Mouse (Mus musculus): Measurements from ENCODE around the gene Cdk5r2. TPM values are rescaled to one million over a fixed set of nuclear protein-coding genes. Genes with fewer than 3 reads are reported as not detected.

Cdk5r2 gene
- polyA plus RNA-seq, 1 experiment from 2014 or later, result 0.12 TPM

DNA sequence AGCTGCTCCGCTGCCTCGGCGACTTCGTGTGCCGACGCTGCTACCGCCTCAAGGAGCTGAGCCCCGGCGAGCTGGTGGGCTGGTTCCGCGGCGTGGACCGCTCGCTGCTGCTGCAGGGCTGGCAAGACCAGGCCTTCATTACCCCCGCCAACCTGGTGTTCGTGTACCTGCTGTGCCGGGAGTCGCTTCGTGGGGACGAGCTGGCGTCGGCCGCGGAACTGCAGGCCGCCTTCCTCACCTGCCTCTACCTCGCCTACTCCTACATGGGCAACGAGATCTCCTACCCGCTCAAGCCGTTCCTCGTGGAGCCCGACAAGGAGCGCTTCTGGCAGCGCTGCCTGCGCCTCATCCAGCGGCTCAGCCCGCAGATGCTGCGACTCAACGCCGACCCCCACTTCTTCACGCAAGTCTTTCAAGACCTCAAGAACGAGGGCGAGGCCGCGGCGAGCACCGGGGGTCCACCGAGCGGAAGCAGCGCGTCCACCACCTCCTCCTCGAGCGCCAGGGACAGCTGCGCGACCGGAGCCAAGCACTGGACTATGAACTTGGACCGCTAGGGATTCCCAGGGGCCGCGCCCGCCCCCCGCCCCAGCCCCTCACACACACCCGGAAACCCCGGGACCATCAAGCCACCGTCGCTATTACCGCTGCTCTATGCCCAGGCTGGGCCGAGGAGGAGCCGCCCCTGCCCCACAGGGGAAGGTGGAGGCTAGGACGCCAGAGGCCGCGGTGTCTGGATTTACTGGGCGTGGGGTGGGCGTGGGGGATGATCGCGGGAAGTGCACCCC lies 1.1 kb downstream of the Cdk5r2 start:
- TF ChIP-seq CTCF (IDR thresholded peaks at IDR 0.05; ENCODE audit: low read depth) (no peak), EP300 (optimal IDR thresholded peaks at IDR 0.05) (no peak)
- 0 out of 2 replicates have a peak, but pooled peaks cover 2% of the 10 kb centered on the region for H3K4me1 ChIP-seq (replicated peaks; ENCODE audit: control insufficient read depth, insufficient read depth)
- H3K9ac ChIP-seq (ENCODE audit: low read length), result no peak overlapping the region
- ATAC-seq (ENCODE audit: low FRiP score, low TSS enrichment) (no peak), DNase-seq (ENCODE audit: low spot score) (peak; percentile 26)
- H3K4me3 ChIP-seq (ENCODE audit: low read depth, low read length), result peak overlapping the region; percentile 59
- H3K27ac ChIP-seq (replicated peaks), result no peak overlapping the region
- H3K27me3 ChIP-seq (ENCODE audit: control insufficient read depth, insufficient read depth, low read length), result peaks cover 25% of the 10 kb centered on the region
- WGBS, result 1% methylated on average over 71 of the region's 74 CpGs
- H3K36me3 ChIP-seq (ENCODE audit: control insufficient read depth, insufficient read depth, low read length), result no peaks in the 10 kb centered on the region
- H3K9me3 ChIP-seq (ENCODE audit: control insufficient read depth, low read length), result no peaks in the 10 kb centered on the region
- peak overlapping the region; percentile 98 for H3K4me2 ChIP-seq (replicated peaks; ENCODE audit: low read depth)

DNA sequence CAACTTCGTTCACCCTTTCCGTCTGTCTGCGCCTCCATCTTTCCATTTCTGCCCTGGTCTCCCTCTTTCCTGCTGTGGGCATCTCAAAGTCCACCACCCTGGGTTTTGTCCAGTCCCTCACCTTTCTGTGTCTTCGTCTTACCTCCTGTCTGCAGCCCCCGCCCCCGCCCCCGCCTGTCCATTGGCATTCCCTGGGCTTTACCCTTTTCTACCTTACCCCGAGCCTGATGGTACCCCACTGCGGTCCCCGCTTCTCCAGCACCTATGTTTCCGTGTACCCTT lies 1.6 kb downstream of the Cdk5r2 start:
- Histone ChIP-seq H3K4me1 (replicated peaks; ENCODE audit: control insufficient read depth, insufficient read depth) (0 out of 2 replicates have a peak, but pooled peaks cover 2% of the 10 kb centered on the region), H3K4me3 (ENCODE audit: low read depth, low read length) (peak overlapping the region; percentile 59; the same call in 1 of the 2 replicates), H3K27me3 (ENCODE audit: control insufficient read depth, insufficient read depth, low read length) (peaks cover 22% of the 10 kb centered on the region), H3K9me3 (ENCODE audit: control insufficient read depth, low read length) (no peaks in the 10 kb centered on the region), H3K9ac (ENCODE audit: low read length) (no peak overlapping the region), H3K4me2 (replicated peaks; ENCODE audit: low read depth) (no peak overlapping the region), H3K27ac (replicated peaks) (no peak overlapping the region), H3K36me3 (ENCODE audit: control insufficient read depth, insufficient read depth, low read length) (no peaks in the 10 kb centered on the region)
- ATAC-seq (ENCODE audit: low FRiP score, low TSS enrichment) (no peak), DNase-seq (ENCODE audit: low spot score) (no peak)
- 7% methylated on average over 10 of the region's 11 CpGs for WGBS
- TF ChIP-seq CTCF (IDR thresholded peaks at IDR 0.05; ENCODE audit: low read depth) (no peak), EP300 (optimal IDR thresholded peaks at IDR 0.05) (no peak)

DNA sequence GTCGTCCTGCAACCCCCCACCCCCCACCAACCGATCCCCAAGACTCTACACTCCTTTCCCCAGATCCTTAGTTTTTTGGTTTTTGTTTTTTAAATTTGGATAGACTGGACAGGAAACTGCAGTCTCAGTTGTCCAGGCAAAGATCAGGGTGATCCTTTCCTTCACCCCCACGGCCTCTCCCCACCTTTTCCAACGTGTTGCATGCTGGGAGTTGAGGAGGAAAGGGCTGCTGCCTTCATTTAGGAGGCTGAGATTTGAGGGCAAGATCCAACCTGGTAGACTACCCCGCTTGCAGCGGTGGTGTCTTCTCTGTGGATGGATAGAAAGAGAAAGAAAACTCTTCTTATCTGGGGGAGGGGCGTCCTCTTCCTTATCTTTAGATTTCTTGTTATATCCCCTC lies 2.1 kb downstream of the Cdk5r2 start:
- Histone ChIP-seq H3K27ac (replicated peaks) (no peak overlapping the region), H3K9ac (ENCODE audit: low read length) (no peak overlapping the region), H3K4me2 (replicated peaks; ENCODE audit: low read depth) (no peak overlapping the region), H3K4me1 (replicated peaks; ENCODE audit: control insufficient read depth, insufficient read depth) (0 out of 2 replicates have a peak, but pooled peaks cover 2% of the 10 kb centered on the region), H3K4me3 (ENCODE audit: low read depth, low read length) (no peak overlapping the region), H3K27me3 (ENCODE audit: control insufficient read depth, insufficient read depth, low read length) (peaks cover 22% of the 10 kb centered on the region), H3K36me3 (ENCODE audit: control insufficient read depth, insufficient read depth, low read length) (no peaks in the 10 kb centered on the region), H3K9me3 (ENCODE audit: control insufficient read depth, low read length) (no peaks in the 10 kb centered on the region)
- no peak for ATAC-seq (ENCODE audit: low FRiP score, low TSS enrichment)
- TF ChIP-seq CTCF (IDR thresholded peaks at IDR 0.05; ENCODE audit: low read depth) (no peak), EP300 (optimal IDR thresholded peaks at IDR 0.05) (no peak)
- DNase-seq (ENCODE audit: low spot score), result no peak
- 3% methylated on average over 7 of the region's 7 CpGs for WGBS

DNA sequence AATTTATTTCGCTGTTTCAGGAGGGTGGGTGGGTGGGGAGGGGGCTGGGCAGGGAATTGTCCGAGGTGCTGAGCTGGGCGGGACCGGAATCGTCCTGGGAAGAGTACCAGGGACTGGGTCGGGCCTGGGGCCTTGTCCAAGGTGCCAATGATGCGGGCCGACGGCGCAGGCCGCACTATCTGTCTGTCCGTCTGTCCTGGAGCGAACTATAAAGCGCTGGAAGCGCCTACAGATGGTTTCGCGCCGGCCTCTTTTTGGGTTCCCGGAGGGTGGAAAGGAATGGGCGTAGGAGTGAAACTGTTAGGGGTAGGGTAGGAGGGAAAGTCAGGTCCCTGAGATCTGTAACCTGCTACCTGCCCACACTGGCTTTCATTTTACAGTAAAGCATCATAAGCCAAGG lies 2.5 kb downstream of the Cdk5r2 start:
- Histone ChIP-seq H3K27ac (replicated peaks) (no peak overlapping the region), H3K9ac (ENCODE audit: low read length) (no peak overlapping the region), H3K4me3 (ENCODE audit: low read depth, low read length) (no peak overlapping the region), H3K27me3 (ENCODE audit: control insufficient read depth, insufficient read depth, low read length) (peaks cover 22% of the 10 kb centered on the region), H3K9me3 (ENCODE audit: control insufficient read depth, low read length) (no peaks in the 10 kb centered on the region), H3K36me3 (ENCODE audit: control insufficient read depth, insufficient read depth, low read length) (no peaks in the 10 kb centered on the region), H3K4me2 (replicated peaks; ENCODE audit: low read depth) (no peak overlapping the region), H3K4me1 (replicated peaks; ENCODE audit: control insufficient read depth, insufficient read depth) (0 out of 2 replicates have a peak, but pooled peaks cover 2% of the 10 kb centered on the region)
- TF ChIP-seq EP300 (optimal IDR thresholded peaks at IDR 0.05) (no peak), CTCF (IDR thresholded peaks at IDR 0.05; ENCODE audit: low read depth) (no peak)
- DNase-seq (ENCODE audit: low spot score) (no peak), ATAC-seq (ENCODE audit: low FRiP score, low TSS enrichment) (no peak)
- 5% methylated on average over 20 of the region's 20 CpGs for whole genome bisulfite sequencing

DNA sequence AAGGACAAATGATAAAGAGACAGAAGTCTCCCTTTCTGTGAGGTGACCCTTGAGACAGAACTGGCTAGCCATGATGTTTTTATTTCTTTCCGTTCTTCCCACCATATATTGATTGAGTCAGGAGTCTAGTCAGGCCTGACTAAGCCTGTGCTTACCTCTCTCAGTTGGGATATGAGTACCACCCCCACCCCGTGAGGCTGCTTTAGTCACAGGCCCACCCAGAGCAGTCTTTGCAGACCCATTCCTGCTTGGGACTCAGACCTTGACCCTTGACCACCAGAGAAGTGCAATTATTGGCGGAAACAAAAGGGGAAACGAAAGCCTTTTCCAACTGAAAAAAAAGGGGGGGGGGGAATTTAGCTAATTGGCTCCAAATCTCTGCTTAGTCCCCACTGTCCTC lies 2.9 kb downstream of the Cdk5r2 start:
- Histone ChIP-seq H3K9ac (ENCODE audit: low read length) (no peak overlapping the region), H3K4me2 (replicated peaks; ENCODE audit: low read depth) (peak overlapping the region; percentile 40), H3K4me3 (ENCODE audit: low read depth, low read length) (peak overlapping the region; percentile 19; the same call in 1 of the 2 replicates), H3K27me3 (ENCODE audit: control insufficient read depth, insufficient read depth, low read length) (peaks cover 22% of the 10 kb centered on the region), H3K27ac (replicated peaks) (no peak overlapping the region), H3K9me3 (ENCODE audit: control insufficient read depth, low read length) (no peaks in the 10 kb centered on the region), H3K36me3 (ENCODE audit: control insufficient read depth, insufficient read depth, low read length) (no peaks in the 10 kb centered on the region), H3K4me1 (replicated peaks; ENCODE audit: control insufficient read depth, insufficient read depth) (0 out of 2 replicates have a peak, but pooled peaks cover 2% of the 10 kb centered on the region)
- DNase-seq (ENCODE audit: low spot score) (no peak), ATAC-seq (ENCODE audit: low FRiP score, low TSS enrichment) (no peak)
- TF ChIP-seq CTCF (IDR thresholded peaks at IDR 0.05; ENCODE audit: low read depth) (no peak), EP300 (optimal IDR thresholded peaks at IDR 0.05) (no peak)
- WGBS, result 13% methylated on average over 4 of the region's 4 CpGs

DNA sequence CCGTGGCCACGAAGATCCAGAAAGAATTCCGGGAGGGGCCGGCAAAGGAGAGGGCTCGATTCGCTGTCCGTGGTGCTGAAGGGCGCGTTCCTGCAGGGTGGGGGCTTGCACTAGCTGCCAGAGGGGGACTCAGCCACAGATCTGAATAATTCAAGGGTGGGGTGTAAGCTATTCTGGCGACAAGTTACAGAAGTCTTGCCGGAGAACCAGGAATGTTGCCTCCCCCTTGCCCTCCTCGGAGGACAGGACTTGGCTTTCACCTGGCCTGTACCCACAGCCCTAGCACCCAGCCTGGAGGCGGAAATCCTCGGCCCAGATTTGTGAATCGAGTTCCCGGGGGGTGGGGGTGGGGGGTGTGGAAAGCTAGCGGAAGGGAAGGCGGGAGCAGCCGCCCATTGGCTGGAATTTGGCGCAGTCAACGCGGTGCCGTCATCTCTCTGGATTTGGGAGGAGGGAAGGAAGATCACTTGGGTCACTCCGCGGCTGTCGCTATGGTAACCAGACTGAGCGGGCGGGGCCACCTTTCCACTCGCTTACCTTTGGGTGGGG lies 3.5 kb downstream of the Cdk5r2 start:
- ATAC-seq (ENCODE audit: low FRiP score, low TSS enrichment), result peak; percentile 41; the same call in 1 of the 2 replicates

More for the DNA sequence above, 3.5 kb downstream of the Cdk5r2 start:
- TF ChIP-seq EP300 (optimal IDR thresholded peaks at IDR 0.05) (no peak), CTCF (IDR thresholded peaks at IDR 0.05; ENCODE audit: low read depth) (no peak)
- H3K9ac ChIP-seq (ENCODE audit: low read length), result no peak overlapping the region; the same call in 1 of the 2 replicates
- H3K4me2 ChIP-seq (replicated peaks; ENCODE audit: low read depth), result peak overlapping the region; percentile 40
- H3K36me3 ChIP-seq (ENCODE audit: control insufficient read depth, insufficient read depth, low read length), result no peaks in the 10 kb centered on the region
- H3K27ac ChIP-seq (replicated peaks), result no peak overlapping the region
- under 1% methylated on average over 29 of the region's 29 CpGs for WGBS
- peaks cover 22% of the 10 kb centered on the region for H3K27me3 ChIP-seq (ENCODE audit: control insufficient read depth, insufficient read depth, low read length)
- peak; percentile 62 for DNase-seq (ENCODE audit: low spot score)
- H3K4me3 ChIP-seq (ENCODE audit: low read depth, low read length), result peak overlapping the region; percentile 19; the same call in 1 of the 2 replicates
- no peaks in the 10 kb centered on the region for H3K9me3 ChIP-seq (ENCODE audit: control insufficient read depth, low read length)
- H3K4me1 ChIP-seq (replicated peaks; ENCODE audit: control insufficient read depth, insufficient read depth), result 0 out of 2 replicates have a peak, but pooled peaks cover 2% of the 10 kb centered on the region
